Mouse (Mus musculus) liver, embryonic 16.5 days (tissue): ENCODE results near the gene Marveld2. TPM values are rescaled to one million over a fixed set of nuclear protein-coding genes. Genes with fewer than 3 reads are reported as not detected.

ENCODE experiments used
- ATAC-seq: fragments of 200-750 bp; cut with Nextera tagmentation; 2 replicates; pipeline ENCODE4 v1.8.0; 2017; ENCODE audit warnings: low read depth, mild to moderate bottlenecking, moderate number of reproducible peaks, moderate library complexity
- H3K27ac ChIP-seq: fragments of 300-500 bp; sonication (generic); 2 replicates; pipeline ENCODE4 v1.5.1; 2014; ENCODE audit warnings: mild to moderate bottlenecking, low read length
- H3K27me3 ChIP-seq: fragments of 300-500 bp; sonication (generic); 2 replicates; pipeline ENCODE4 v1.6.1; 2014; ENCODE audit warnings: low read depth, low read length, mixed read lengths; ENCODE audit not compliant: control insufficient read depth, insufficient read depth
- H3K36me3 ChIP-seq: fragments of 300-500 bp; sonication (generic); 2 replicates; pipeline ENCODE4 v1.6.1; 2014; ENCODE audit warnings: mild to moderate bottlenecking; ENCODE audit not compliant: control insufficient read depth, insufficient read depth
- H3K4me1 ChIP-seq: fragments of 300-500 bp; sonication (generic); 2 replicates; pipeline ENCODE4 v1.6.1; 2014; ENCODE audit warnings: low read depth, low read length, mixed read lengths; ENCODE audit not compliant: control insufficient read depth
- H3K4me2 ChIP-seq: fragments of 300-500 bp; sonication (generic); 2 replicates; pipeline ENCODE4 v1.6.1; 2014; ENCODE audit warnings: low read depth, low read length, mixed read lengths
- H3K4me3 ChIP-seq: fragments of 300-500 bp; sonication (generic); 2 replicates; pipeline ENCODE4 v1.5.1; 2014; ENCODE audit warnings: low read depth, mild to moderate bottlenecking, low read length
- H3K9ac ChIP-seq: fragments of 300-500 bp; sonication (generic); 2 replicates; pipeline ENCODE4 v1.6.1; 2014; ENCODE audit warnings: low read depth, low read length
- H3K9me3 ChIP-seq: fragments of 300-500 bp; sonication (generic); replicated peaks from 2 replicates; pipeline ENCODE4 v1.6.1; 2016; ENCODE audit warnings: low read length; ENCODE audit not compliant: control insufficient read depth
- WGBS: fragments of 180-500 bp; shearing (Covaris S2); extraction: QIAGEN DNeasy Blood & Tissue Kit; methylation state at CpG from one replicate; pipeline ENCODE4 v1.1.7; 2014; ENCODE audit not compliant: insufficient replicate concordance; 5-methylcytosine and 5-hydroxymethylcytosine counted together
- polyA plus RNA-seq: library from polyadenylated mRNA; unstranded; fragments of >200 nt; fragmentation: Nextera tagmentation; extraction: Ambion mirVana; gene quantifications from 2 replicates; pipeline ENCODE4 v1.2.1, GENCODE M21; 2015

Marveld2 gene
- polyA plus RNA-seq, 1 experiment from 2014 or later, result 9.6 TPM

DNA sequence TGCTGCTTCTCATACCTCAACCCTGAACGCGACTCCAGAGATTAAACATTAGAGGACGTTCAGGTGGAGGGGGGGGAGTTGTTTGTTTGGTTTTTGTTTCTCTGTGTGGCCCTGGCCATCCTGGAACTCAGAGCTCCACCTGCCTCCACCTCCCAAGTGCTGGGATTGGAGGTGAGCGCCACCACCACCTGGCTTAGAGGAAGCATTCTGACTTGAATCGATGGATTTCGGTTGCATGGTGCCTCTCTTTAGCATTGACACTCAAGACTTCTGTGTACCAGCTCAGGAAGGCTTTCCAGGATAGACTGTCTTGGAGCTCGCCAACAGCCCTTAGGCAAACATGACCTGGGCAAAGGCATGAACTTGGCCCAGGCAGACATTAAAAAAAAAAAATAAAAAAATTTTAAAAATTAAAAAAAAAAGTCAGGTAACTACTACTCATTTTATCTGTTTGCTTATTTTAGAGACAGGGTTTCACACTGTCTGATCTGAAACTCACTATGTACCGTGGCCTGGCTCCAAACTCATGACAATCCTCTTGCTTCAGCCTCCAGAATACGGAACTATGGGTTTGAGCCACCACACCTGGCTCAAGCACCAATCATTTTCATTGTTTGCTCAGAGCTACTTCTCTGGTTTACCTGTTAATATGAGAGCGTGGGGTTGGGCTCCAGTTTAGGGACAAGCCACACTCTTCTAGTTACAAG lies 13.6 kb downstream of the Marveld2 start:
- H3K36me3 ChIP-seq, result no peaks in the 10 kb centered on the region
- no peaks in the 10 kb centered on the region for H3K27me3 ChIP-seq
- H3K4me1 ChIP-seq, result peaks cover 7% of the 10 kb centered on the region
- no peak overlapping the region for H3K4me2 ChIP-seq
- no peak overlapping the region for H3K9ac ChIP-seq
- ATAC-seq, result no peak
- 71% methylated on average over 10 of the region's 10 CpGs for WGBS
- no peak overlapping the region for H3K4me3 ChIP-seq
- peak overlapping the region; percentile 81 for H3K27ac ChIP-seq
- H3K9me3 ChIP-seq, result no peaks in the 10 kb centered on the region

DNA sequence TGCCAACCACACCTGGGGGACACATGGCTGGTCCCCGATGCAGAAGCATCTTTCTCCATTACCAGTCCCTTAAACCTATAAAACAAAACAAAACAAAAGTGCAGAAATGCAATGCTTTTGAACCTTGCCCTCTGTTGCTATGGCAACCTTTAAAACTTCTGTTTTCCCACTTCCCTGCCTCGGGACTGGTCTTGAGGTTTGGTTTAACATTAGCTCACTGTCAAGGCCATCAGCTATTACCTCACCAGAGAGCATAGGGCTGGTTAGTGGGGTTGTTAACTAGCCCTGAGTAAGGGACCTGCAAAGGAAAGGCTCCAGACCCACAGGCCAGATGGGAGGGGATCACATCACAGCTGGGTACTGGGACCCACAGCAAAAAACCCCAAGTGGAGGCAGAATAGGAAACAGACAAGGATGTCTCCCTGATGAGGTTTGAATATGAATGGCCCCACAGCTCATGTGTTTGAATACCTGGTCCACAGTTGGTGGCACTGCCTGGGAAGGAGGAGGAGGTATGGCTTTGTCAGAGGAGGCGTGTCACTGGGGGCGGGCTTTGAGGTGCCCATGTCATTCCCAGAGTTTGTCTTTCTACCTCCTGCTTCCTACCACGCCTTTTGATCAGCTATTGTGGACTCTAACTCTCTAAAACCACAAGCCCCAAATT lies 14.4 kb downstream of the Marveld2 start:
- H3K4me2 ChIP-seq, result no peak overlapping the region
- peak overlapping the region; percentile 81 for H3K27ac ChIP-seq
- 52% methylated on average over 5 of the region's 5 CpGs for WGBS
- no peak overlapping the region for H3K9ac ChIP-seq
- peaks cover 7% of the 10 kb centered on the region for H3K4me1 ChIP-seq
- H3K9me3 ChIP-seq, result no peaks in the 10 kb centered on the region
- H3K36me3 ChIP-seq, result no peaks in the 10 kb centered on the region
- no peaks in the 10 kb centered on the region for H3K27me3 ChIP-seq
- peak; percentile 89 for ATAC-seq
- no peak overlapping the region for H3K4me3 ChIP-seq

DNA sequence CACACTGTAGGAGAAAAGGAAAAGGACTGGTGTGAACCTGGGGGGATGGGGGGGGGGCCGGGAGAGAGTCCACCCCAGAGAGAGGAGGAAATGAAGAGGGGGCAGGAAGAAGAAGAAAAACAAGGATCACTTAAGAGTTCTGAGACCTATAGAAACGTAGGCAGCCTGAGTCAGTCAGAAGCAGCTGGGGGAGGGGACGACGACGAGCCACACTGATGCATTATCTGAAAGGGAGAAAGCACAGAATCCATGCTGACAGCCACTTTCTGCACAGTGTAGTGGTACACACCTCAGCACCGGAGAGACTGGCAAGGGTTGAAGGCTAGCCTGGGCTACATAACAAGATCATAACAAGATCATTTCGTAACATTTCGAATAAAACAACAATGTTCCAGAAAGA lies 15.7 kb downstream of the Marveld2 start:
- peak overlapping the region; percentile 22; the same call in 1 of the 2 replicates for H3K4me3 ChIP-seq
- ATAC-seq, result no peak
- no peaks in the 10 kb centered on the region for H3K27me3 ChIP-seq
- H3K4me1 ChIP-seq, result peaks cover 7% of the 10 kb centered on the region
- no peaks in the 10 kb centered on the region for H3K9me3 ChIP-seq
- H3K27ac ChIP-seq, result 0 out of 2 replicates have a peak overlapping the region, but pooled peaks have one; percentile 0
- H3K36me3 ChIP-seq, result no peaks in the 10 kb centered on the region
- H3K4me2 ChIP-seq, result peak overlapping the region; percentile 47
- WGBS, result 25% methylated on average over 8 of the region's 8 CpGs
- peak overlapping the region; percentile 37; the same call in 1 of the 2 replicates for H3K9ac ChIP-seq

DNA sequence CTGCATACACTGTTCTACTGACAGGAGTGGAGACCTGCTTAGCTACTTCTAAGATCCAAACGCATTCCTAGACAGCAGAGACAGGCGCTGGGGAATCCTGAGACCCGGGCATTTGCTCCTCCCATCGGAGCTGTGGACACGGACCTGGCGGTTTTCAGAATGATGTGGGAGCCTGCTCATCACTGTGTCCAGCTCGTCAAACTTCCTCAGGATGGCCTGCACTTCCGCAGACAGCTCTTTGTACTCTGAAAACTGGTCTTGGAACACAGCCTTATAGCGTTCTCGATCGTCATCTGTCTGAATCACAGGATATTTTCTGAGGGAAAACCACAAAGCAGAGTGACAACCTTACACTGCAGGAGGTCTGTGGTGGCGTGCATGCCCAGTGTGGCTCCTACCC lies 16.5 kb downstream of the Marveld2 start:
- Histone ChIP-seq H3K27ac (no peak overlapping the region), H3K4me2 (peak overlapping the region; percentile 47), H3K9ac (no peak overlapping the region), H3K4me3 (peak overlapping the region; percentile 22; the same call in 1 of the 2 replicates), H3K27me3 (no peaks in the 10 kb centered on the region), H3K36me3 (no peaks in the 10 kb centered on the region), H3K4me1 (peaks cover 7% of the 10 kb centered on the region), H3K9me3 (no peaks in the 10 kb centered on the region)
- WGBS, result 45% methylated on average over 12 of the region's 12 CpGs
- no peak for ATAC-seq

DNA sequence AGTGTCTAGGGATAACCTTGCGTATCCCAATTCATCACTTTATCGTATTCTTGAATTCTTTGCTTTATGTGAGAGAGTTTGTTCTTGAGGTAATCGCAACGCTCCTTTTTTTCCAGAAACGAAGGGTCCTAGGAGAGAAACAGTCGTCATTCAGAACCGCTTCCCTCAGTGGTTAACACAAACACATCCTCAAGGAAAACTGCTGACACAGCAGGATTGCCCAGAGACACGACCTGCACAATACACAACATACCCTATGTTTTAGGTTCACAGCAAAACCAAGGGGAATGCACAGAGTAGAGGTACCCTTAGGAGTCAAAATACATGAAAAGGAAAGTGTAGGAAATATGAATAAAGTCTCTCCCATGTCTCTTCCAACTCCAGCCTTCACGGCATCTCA lies 19.5 kb downstream of the Marveld2 start:
- no peaks in the 10 kb centered on the region for H3K36me3 ChIP-seq
- no peak for ATAC-seq
- WGBS, result 75% methylated on average over 9 of the region's 9 CpGs

DNA sequence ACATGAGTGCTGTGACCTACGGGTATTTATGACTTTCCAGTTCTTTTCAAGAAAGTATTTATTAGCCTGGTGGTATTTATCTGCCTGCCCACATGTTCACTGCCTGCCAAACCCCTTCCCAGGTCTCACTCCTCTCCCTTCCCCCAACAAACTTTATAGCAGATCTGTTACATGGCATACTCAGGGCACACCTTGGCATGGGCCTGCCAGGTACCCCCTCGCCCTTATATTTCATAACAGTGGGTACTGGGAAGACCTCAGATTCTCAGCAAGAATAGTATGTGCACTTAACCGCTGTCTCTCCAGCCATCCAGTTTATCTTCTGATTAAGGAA lies 21.3 kb downstream of the Marveld2 start:
- Histone ChIP-seq H3K9me3 (no peaks in the 10 kb centered on the region), H3K27ac (no peak overlapping the region), H3K4me2 (no peak overlapping the region), H3K4me3 (no peak overlapping the region), H3K27me3 (no peaks in the 10 kb centered on the region), H3K36me3 (no peaks in the 10 kb centered on the region), H3K4me1 (peaks cover 3% of the 10 kb centered on the region), H3K9ac (no peak overlapping the region; the same call in 1 of the 2 replicates)
- no peak for ATAC-seq
- 70% methylated on average over 3 of the region's 3 CpGs for WGBS

More for the DNA sequence above, 19.5 kb downstream of the Marveld2 start:
- no peak overlapping the region for H3K9ac ChIP-seq
- H3K4me1 ChIP-seq, result peaks cover 10% of the 10 kb centered on the region
- no peaks in the 10 kb centered on the region for H3K27me3 ChIP-seq
- no peaks in the 10 kb centered on the region for H3K9me3 ChIP-seq
- no peak overlapping the region for H3K4me2 ChIP-seq
- no peak overlapping the region for H3K27ac ChIP-seq
- no peak overlapping the region for H3K4me3 ChIP-seq

DNA sequence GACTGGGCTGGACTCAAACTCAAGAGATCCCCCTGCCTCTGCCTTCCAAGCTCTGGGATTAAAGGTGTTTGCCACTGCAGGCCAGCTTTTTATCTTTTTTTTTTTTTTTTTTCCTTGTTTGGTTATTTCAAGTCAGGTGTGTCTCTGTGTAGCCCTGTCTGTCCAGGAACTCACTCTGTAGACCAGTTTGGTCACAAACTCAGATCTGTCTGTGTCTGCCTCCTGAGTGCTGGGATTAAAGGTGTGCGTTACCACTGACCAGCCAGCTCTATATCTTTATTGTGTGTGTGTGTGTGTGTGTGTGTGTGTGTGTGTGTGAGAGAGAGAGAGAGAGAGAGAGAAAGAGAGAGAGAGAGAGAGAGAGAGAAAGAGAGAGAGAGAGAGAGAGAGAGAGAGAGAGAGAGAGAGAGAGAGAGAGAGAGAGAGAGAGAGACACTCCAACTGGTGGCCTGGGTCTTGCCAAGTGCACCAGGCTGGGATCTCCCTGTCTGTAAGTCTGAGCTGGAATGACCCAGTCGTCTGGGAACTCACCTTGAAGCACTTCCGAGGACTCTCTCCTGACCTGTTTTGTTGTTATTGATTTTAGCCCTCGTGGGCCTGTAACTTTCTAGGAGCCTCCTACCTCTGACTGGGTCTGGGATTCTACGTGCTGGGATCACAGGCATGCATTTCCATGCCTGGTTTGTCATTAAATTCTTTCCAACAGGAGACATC lies 21.8 kb downstream of the Marveld2 start:
- Histone ChIP-seq H3K4me1 (peaks cover 3% of the 10 kb centered on the region), H3K4me2 (no peak overlapping the region), H3K36me3 (no peaks in the 10 kb centered on the region), H3K27me3 (no peaks in the 10 kb centered on the region), H3K9me3 (no peaks in the 10 kb centered on the region), H3K27ac (no peak overlapping the region), H3K9ac (peak overlapping the region; percentile 20; the same call in 1 of the 2 replicates), H3K4me3 (no peak overlapping the region)
- 64% methylated on average over 5 of the region's 5 CpGs for WGBS
- no peak for ATAC-seq

DNA sequence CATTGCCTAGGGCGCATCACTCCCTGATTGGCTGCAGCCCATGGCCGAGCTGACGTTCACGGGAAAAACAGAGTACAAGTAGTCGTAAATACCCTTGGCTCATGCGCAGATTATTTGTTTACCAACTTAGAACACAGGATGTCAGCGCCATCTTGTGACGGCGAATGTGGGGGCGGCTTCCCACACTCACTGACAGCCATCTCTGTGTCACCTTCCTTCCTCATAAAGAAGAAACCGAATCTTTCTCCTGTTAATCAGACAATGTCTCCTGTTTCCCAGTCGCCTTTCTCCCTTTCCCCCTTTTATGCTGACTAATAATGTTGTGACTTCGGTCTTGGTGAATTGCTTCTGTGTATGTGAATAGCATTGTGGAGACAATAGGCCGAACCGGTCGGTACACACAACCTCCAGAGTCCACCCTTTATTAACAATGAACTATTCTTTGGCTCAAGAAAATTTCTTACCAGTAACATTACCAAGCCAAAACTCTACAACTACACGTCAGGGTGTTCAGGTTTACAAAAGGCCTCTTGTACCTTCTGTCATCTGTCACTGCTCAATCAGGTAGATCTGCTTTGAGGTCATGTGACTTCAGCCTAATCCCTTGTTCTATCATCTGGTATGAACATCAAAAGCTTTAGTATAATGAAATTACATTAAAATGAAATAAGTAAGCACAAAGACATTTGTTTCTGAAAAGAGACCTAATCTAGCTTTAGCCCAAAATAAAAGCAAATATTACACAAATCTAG lies 22.6 kb downstream of the Marveld2 start:
- peaks cover 3% of the 10 kb centered on the region for H3K4me1 ChIP-seq
- peak overlapping the region; percentile 54 for H3K4me2 ChIP-seq
- H3K27me3 ChIP-seq, result no peaks in the 10 kb centered on the region
- 48% methylated on average over 11 of the region's 17 CpGs for WGBS
- ATAC-seq, result peak; percentile 72
- H3K36me3 ChIP-seq, result no peaks in the 10 kb centered on the region
- H3K4me3 ChIP-seq, result peak overlapping the region; percentile 46
- H3K27ac ChIP-seq, result peak overlapping the region; percentile 88
- no peaks in the 10 kb centered on the region for H3K9me3 ChIP-seq
- H3K9ac ChIP-seq, result peak overlapping the region; percentile 33; the same call in 1 of the 2 replicates
